Comparison of ENCODE assay signal across 33 mouse cellular contexts in the genomic region with DNA sequence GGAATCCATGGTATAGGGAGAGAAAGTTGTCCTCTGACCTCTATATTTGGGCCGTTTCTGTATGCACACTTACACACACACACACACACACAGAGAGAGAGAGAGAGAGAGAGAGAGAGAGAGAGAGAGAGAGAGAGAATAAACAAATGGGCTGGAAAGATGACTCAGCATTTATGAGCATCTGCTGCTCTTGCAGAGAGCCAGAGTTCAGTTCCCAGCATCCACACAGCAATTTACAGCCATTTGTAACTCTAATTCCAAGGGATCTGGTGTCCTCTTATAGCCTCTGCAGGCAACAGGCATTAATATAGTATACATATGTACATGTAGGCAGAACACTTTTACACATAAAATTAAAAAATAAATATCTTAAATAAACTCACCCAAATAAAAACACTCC. TPM values are rescaled to one million over a fixed set of nuclear protein-coding genes. Genes with fewer than 3 reads are reported as not detected.
DNase-seq lines count a peak whose midpoint lies in the region; ATAC-seq and TF ChIP-seq lines count a peak whose summit lies in the region.
"Had no signal": no experiment of that assay in that cellular context is flagged by ENCODE, and none has a peak within 500 bp of the region (broad histone marks: within the 10 kb centered on the region; RNA-seq: fewer than 3 reads in every experiment).

No protein-coding gene starts in this region.

- no peak for ATAC-seq in intestine, embryonic 14.5 days (replicated peaks; ENCODE audit: low FRiP score, low TSS enrichment, low read depth)
- ATAC-seq in intestine, postnatal 0 days, result no peak
- ATAC-seq in liver, embryonic 16.5 days (ENCODE audit: low read depth), result peak; percentile 24; the same call in 1 of the 2 replicates
- ATAC-seq: forebrain, embryonic 13.5 days; midbrain, embryonic 16.5 days had no signal

- TF ChIP-seq CTCF in intestine, postnatal 0 days (IDR thresholded peaks at IDR 0.05; ENCODE audit: low read depth), result no peak

- no peaks in the 10 kb centered on the region for H3K4me1 ChIP-seq in intestine, embryonic 14.5 days (replicated peaks; ENCODE audit: control insufficient read depth, insufficient read depth, low read length)
- no peaks in the 10 kb centered on the region for H3K4me1 ChIP-seq in intestine, postnatal 0 days (replicated peaks; ENCODE audit: control insufficient read depth, insufficient read depth, low read length)
- H3K4me1 ChIP-seq in liver, embryonic 16.5 days (ENCODE audit: control insufficient read depth, low read depth, low read length), result peaks cover 6% of the 10 kb centered on the region
- peaks cover 0 to 4% of the 10 kb centered on the region in 2 experiments; a peak in 2 of 4 replicates for H3K4me1 ChIP-seq in ES-E14 (ENCODE audit: control insufficient read depth in 2 of 2, insufficient read depth in 2 of 2, low read length in 2 of 2, poor library complexity in 1 of 2)
- H3K4me1 ChIP-seq: forebrain, embryonic 13.5 days; hindbrain, embryonic 13.5 days; kidney, embryonic 15.5 days had no signal

- WGBS in intestine, embryonic 14.5 days, result 42% methylated on average over 1 of the region's 1 CpGs
- WGBS in intestine, postnatal 0 days, result 40% methylated on average over 1 of the region's 1 CpGs
- 9% methylated on average over 1 of the region's 1 CpGs for whole genome bisulfite sequencing in liver, embryonic 16.5 days (ENCODE audit: insufficient replicate concordance)

- H3K4me2 ChIP-seq in intestine, embryonic 14.5 days (ENCODE audit: low read length), result no peak overlapping the region
- no peak overlapping the region for H3K4me2 ChIP-seq in intestine, postnatal 0 days (replicated peaks; ENCODE audit: low read depth)
- H3K4me2 ChIP-seq in liver, embryonic 16.5 days (ENCODE audit: low read depth, low read length), result no peak overlapping the region
- H3K4me2 ChIP-seq: forebrain, embryonic 13.5 days; heart, embryonic 11.5 days; hindbrain, embryonic 13.5 days; kidney, embryonic 15.5 days; lung, embryonic 14.5 days had no signal

- in situ Hi-C loops in ES-E14 (cut with MboI; ENCODE audit: low sequenced_read_pairs in 2 of 2, unreplicated experiment in 2 of 2), result no loop called here

- H3K9ac ChIP-seq in intestine, embryonic 14.5 days (ENCODE audit: low read length), result no peak overlapping the region
- H3K9ac ChIP-seq in intestine, postnatal 0 days (ENCODE audit: low read depth, low read length), result no peak overlapping the region
- no peak overlapping the region for H3K9ac ChIP-seq in liver, embryonic 16.5 days (ENCODE audit: low read depth, low read length)
- H3K9ac ChIP-seq in ES-E14 (ENCODE audit: insufficient read depth, low read depth, low read length, poor library complexity, severe bottlenecking), result no peak overlapping the region
- H3K9ac ChIP-seq: forebrain, embryonic 13.5 days; hindbrain, embryonic 13.5 days; kidney, embryonic 15.5 days; lung, embryonic 14.5 days had no signal

- peak; percentile 10 for DNase-seq in intestine, embryonic 14.5 days (ENCODE audit: low spot score)
- DNase-seq in liver, result no peak
- DNase-seq in ES-E14 (ENCODE audit: low read depth, low spot score), result no peak
- no peak for DNase-seq in spleen, postnatal 4 days (ENCODE audit: low spot score in 2 of 2)
- DNase-seq in thymus, postnatal 25 days, result no peak
- DNase-seq: adrenal gland, postnatal 14 days; cerebellum, adult 11-12 months; cerebellum, adult 9-11 months; gastrocnemius, postnatal 10 days; heart, postnatal 4 days; kidney, adult 18-20 months; kidney, postnatal 36 days; left cerebral cortex, postnatal 4 days; lung, embryonic 14.5 days; lung, postnatal 14 days; right cerebral cortex, adult 18-20 months; spleen, adult 18-20 months; thymus, adult 2 months; thymus, postnatal 4 days had no signal

- H3K27me3 ChIP-seq in intestine, embryonic 14.5 days (replicated peaks; ENCODE audit: control insufficient read depth, insufficient read depth, low read length), result no peaks in the 10 kb centered on the region
- 0 out of 2 replicates have a peak, but pooled peaks cover 3% of the 10 kb centered on the region for H3K27me3 ChIP-seq in intestine, postnatal 0 days (replicated peaks; ENCODE audit: control insufficient read depth, insufficient read depth, low read length)
- no peaks in the 10 kb centered on the region; the same call in 1 of the 2 replicates for H3K27me3 ChIP-seq in liver, embryonic 16.5 days (ENCODE audit: control insufficient read depth, insufficient read depth, low read depth, low read length)
- H3K27me3 ChIP-seq: forebrain, embryonic 13.5 days had no signal

- no peak overlapping the region for H3K4me3 ChIP-seq in intestine, embryonic 14.5 days (ENCODE audit: low read depth, low read length)
- no peak overlapping the region for H3K4me3 ChIP-seq in intestine, postnatal 0 days (ENCODE audit: low read depth, low read length)
- no peak overlapping the region for H3K4me3 ChIP-seq in liver, embryonic 16.5 days (ENCODE audit: low read depth, low read length)
- no peak overlapping the region for H3K4me3 ChIP-seq in ES-E14 (ENCODE audit: insufficient read depth in 1 of 2, low read depth in 1 of 2, low read length in 2 of 2, poor library complexity in 1 of 2, severe bottlenecking in 1 of 2)
- H3K4me3 ChIP-seq: forebrain, embryonic 13.5 days; hindbrain, embryonic 13.5 days; kidney, embryonic 15.5 days; layer of hippocampus, adult 2 months had no signal

- no peaks in the 10 kb centered on the region for H3K36me3 ChIP-seq in intestine, embryonic 14.5 days (ENCODE audit: control insufficient read depth, insufficient read depth, low read length)
- H3K36me3 ChIP-seq in intestine, postnatal 0 days (ENCODE audit: control insufficient read depth, insufficient read depth), result no peaks in the 10 kb centered on the region
- no peaks in the 10 kb centered on the region for H3K36me3 ChIP-seq in liver, embryonic 16.5 days (ENCODE audit: control insufficient read depth, insufficient read depth)
- H3K36me3 ChIP-seq in ES-E14 (ENCODE audit: control insufficient read depth, insufficient read depth, low read length, poor library complexity, severe bottlenecking), result no peaks in the 10 kb centered on the region
- H3K36me3 ChIP-seq: hindbrain, embryonic 13.5 days; kidney, embryonic 15.5 days had no signal

- no peak overlapping the region for H3K27ac ChIP-seq in intestine, embryonic 14.5 days (ENCODE audit: low read depth)
- no peak overlapping the region for H3K27ac ChIP-seq in intestine, postnatal 0 days (ENCODE audit: low read depth, low read length)
- H3K27ac ChIP-seq in liver, embryonic 16.5 days (ENCODE audit: low read length), result no peak overlapping the region
- H3K27ac ChIP-seq in ES-E14 (ENCODE audit: insufficient read depth, low read depth, low read length, poor library complexity, severe bottlenecking), result no peak overlapping the region
- H3K27ac ChIP-seq: forebrain, embryonic 13.5 days; hindbrain, embryonic 13.5 days; kidney, embryonic 15.5 days; layer of hippocampus, adult 2 months had no signal

- no peaks in the 10 kb centered on the region for H3K9me3 ChIP-seq in intestine, embryonic 14.5 days (ENCODE audit: control insufficient read depth, low read length)
- no peaks in the 10 kb centered on the region for H3K9me3 ChIP-seq in intestine, postnatal 0 days (ENCODE audit: control insufficient read depth)
- no peaks in the 10 kb centered on the region for H3K9me3 ChIP-seq in liver, embryonic 16.5 days (replicated peaks; ENCODE audit: control insufficient read depth, low read length)
- H3K9me3 ChIP-seq in ES-E14 (ENCODE audit: control insufficient read depth, insufficient read depth, low read depth, low read length), result no peaks in the 10 kb centered on the region
- H3K9me3 ChIP-seq: forebrain, embryonic 13.5 days; hindbrain, embryonic 13.5 days; kidney, embryonic 15.5 days had no signal

TF ChIP-seq in ES-E14, 5 proteins besides CTCF, POLR2A, EP300 and RAD21:
- no peak for TF ChIP-seq ZNF384 (IDR thresholded peaks at IDR 0.05; ENCODE audit: low read depth, low read length)
- no peak for TF ChIP-seq HCFC1 (IDR thresholded peaks at IDR 0.05; ENCODE audit: borderline replicate concordance, insufficient read depth, low read length)
- TF ChIP-seq MAFK (IDR thresholded peaks at IDR 0.05; ENCODE audit: insufficient read depth, low read depth, low read length), result peak; percentile 69
- no peak for TF ChIP-seq ZC3H11A (IDR thresholded peaks at IDR 0.05; ENCODE audit: borderline replicate concordance, low read depth, low read length)
- no peak for TF ChIP-seq CHD2 (IDR thresholded peaks at IDR 0.05; ENCODE audit: low read depth, low read length)

RNA-seq across cellular contexts. Expression of a gene that starts 12.5 kb away (rescaled TPM):
- polyA plus RNA-seq in intestine, embryonic 14.5 days (2014; fragmentation: Nextera tagmentation; extraction: Ambion mirVana), result 1.6 and 1.9 TPM in 2 replicates
- 0.73 and 1.0 TPM in 2 replicates for polyA plus RNA-seq in intestine, postnatal 0 days (2015; fragmentation: Nextera tagmentation; extraction: Ambion mirVana)
- 0.05 and 0.06 TPM in 2 replicates for polyA plus RNA-seq in liver, embryonic 16.5 days (2015; fragmentation: Nextera tagmentation; extraction: Ambion mirVana)
- total RNA-seq in ES-E14 (2012; rRNA removed), result 0.04 TPM in 1 of 2 replicates, not detected in the other
- total RNA-seq: neutrophil, adult 5-6 weeks had no signal
- polyA plus RNA-seq: C2C12 had no signal

RNA-seq across cellular contexts. Expression of a gene that starts 29.9 kb away (rescaled TPM):
- polyA plus RNA-seq in intestine, embryonic 14.5 days (2014; fragmentation: Nextera tagmentation; extraction: Ambion mirVana), result 0.43 and 0.81 TPM in 2 replicates
- 0.16 TPM in 1 of 2 replicates, not detected in the other for polyA plus RNA-seq in intestine, postnatal 0 days (2015; fragmentation: Nextera tagmentation; extraction: Ambion mirVana)
- 0.27 and 0.32 TPM in 2 replicates for polyA plus RNA-seq in liver, embryonic 16.5 days (2015; fragmentation: Nextera tagmentation; extraction: Ambion mirVana)
- total RNA-seq in ES-E14 (2012; rRNA removed), result not detected in 2 replicates
- total RNA-seq: adrenal gland, postnatal 14 days; MEL; neutrophil, adult 5-6 weeks had no signal
- polyA plus RNA-seq: C2C12; limb, embryonic 14.5 days; thymus, adult 2 months had no signal

RNA-seq across cellular contexts. Expression of a gene that starts 45.7 kb away (rescaled TPM):
- 7.3 and 7.4 TPM in 2 replicates for polyA plus RNA-seq in intestine, embryonic 14.5 days (2014; fragmentation: Nextera tagmentation; extraction: Ambion mirVana)
- polyA plus RNA-seq in intestine, postnatal 0 days (2015; fragmentation: Nextera tagmentation; extraction: Ambion mirVana), result 7.5 and 8.8 TPM in 2 replicates
- 1.0 and 1.5 TPM in 2 replicates for polyA plus RNA-seq in liver, embryonic 16.5 days (2015; fragmentation: Nextera tagmentation; extraction: Ambion mirVana)
- 11.8 and 13.3 TPM in 2 replicates for total RNA-seq in ES-E14 (2012; rRNA removed)

RNA-seq across cellular contexts. Expression of a gene that starts 47.4 kb away (rescaled TPM):
- 0.14 TPM in 1 of 2 replicates, not detected in the other for polyA plus RNA-seq in intestine, embryonic 14.5 days (2014; fragmentation: Nextera tagmentation; extraction: Ambion mirVana)
- 0.05 and 0.12 TPM in 2 replicates for polyA plus RNA-seq in intestine, postnatal 0 days (2015; fragmentation: Nextera tagmentation; extraction: Ambion mirVana)
- not detected in 2 replicates for polyA plus RNA-seq in liver, embryonic 16.5 days (2015; fragmentation: Nextera tagmentation; extraction: Ambion mirVana)
- 0.09 and 0.11 TPM in 2 replicates for total RNA-seq in ES-E14 (2012; rRNA removed)
- total RNA-seq: adrenal gland, postnatal 14 days; gastrocnemius, postnatal 10 days; heart, postnatal 4 days; MEL; neutrophil, adult 5-6 weeks had no signal
- polyA plus RNA-seq: C2C12; heart, embryonic 11.5 days; thymus, adult 2 months had no signal

RNA-seq across cellular contexts. Expression of a gene that starts 50.3 kb away (rescaled TPM):
- not detected in 2 replicates for polyA plus RNA-seq in intestine, embryonic 14.5 days (2014; fragmentation: Nextera tagmentation; extraction: Ambion mirVana)
- not detected in 2 replicates for polyA plus RNA-seq in intestine, postnatal 0 days (2015; fragmentation: Nextera tagmentation; extraction: Ambion mirVana)
- 0.11 and 0.12 TPM in 2 replicates for polyA plus RNA-seq in liver, embryonic 16.5 days (2015; fragmentation: Nextera tagmentation; extraction: Ambion mirVana)
- total RNA-seq in ES-E14 (2012; rRNA removed), result 0.04 TPM in 1 of 2 replicates, not detected in the other
- total RNA-seq: adrenal gland, postnatal 14 days; gastrocnemius, postnatal 10 days; heart, postnatal 4 days; layer of hippocampus, adult 2 months; MEL; neutrophil, adult 5-6 weeks had no signal
- polyA plus RNA-seq: C2C12; embryonic facial prominence, embryonic 14.5 days; forebrain, embryonic 13.5 days; heart, embryonic 11.5 days; heart, postnatal 0 days; hindbrain, embryonic 13.5 days; kidney, embryonic 15.5 days had no signal
